Mouse (Mus musculus) urinary bladder, adult 2 months (tissue): ENCODE measurements around the gene Adcy6. TPM values are rescaled to one million over a fixed set of nuclear protein-coding genes. Genes with fewer than 3 reads are reported as not detected.

Experiments used
- DNase-seq: peaks from one replicate; pipeline ENCODE4 v3.0.0; 2022; ENCODE audit warnings: low spot score
- polyA plus RNA-seq: library from polyadenylated mRNA; depleted of rRNA; stranded (reverse); fragments of >200 nt; gene quantifications from 2 replicates; pipeline ENCODE4 v1.2.3, GENCODE M21; 2012; rRNA removed

Gene Adcy6
- 43.2 and 53.3 TPM in 2 replicates for polyA plus RNA-seq

GRCm38 (mm10) chr15:98609331-98610130 is at the start of gene Adcy6:
TSS of gene Adcy6 (minus strand) at chr15:98610076.
- peak; percentile 68 for DNase-seq

DNA sequence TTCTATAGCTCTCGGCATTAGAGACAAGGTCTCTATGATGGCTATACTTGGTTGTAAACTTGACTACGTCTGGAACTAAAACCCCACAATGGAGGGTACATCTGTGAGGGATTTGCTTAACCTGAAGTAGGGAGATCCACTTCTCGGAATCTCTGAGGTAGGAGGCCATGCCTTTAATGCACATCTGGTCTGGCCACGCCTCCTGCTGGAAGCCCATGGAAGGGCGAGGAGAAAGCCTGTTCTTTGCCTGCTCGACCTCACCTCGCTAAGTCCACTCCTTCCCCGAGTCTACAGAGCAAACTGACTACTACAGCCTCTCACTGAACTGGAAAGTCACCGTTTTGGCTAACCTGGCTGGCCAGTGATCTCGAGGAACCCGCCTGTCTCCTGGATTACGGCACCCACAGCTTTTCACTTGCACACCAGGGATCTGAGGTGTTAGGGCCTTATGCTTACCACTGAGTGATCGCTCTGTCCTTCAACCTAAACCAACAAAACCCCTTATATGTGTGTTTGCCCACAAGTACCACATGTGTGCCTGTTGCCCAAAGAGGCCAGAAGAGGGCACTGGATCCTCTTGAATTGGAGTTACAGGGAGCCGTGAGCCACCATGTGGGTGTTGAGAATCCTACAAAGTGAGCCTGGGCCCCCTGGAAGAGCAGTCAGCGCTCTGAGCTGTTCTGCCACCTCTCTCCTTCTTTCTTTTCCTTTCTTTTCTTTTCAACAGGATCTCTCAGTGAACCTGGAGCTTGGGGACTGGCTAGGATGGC is 47.3 kb upstream of the Adcy6 start:
- no peak for DNase-seq

- DNase-seq = no peak
These were observed 42.3 kb upstream of the Adcy6 start for GRCm38 (mm10) chr15:98652174-98652573.

DNA sequence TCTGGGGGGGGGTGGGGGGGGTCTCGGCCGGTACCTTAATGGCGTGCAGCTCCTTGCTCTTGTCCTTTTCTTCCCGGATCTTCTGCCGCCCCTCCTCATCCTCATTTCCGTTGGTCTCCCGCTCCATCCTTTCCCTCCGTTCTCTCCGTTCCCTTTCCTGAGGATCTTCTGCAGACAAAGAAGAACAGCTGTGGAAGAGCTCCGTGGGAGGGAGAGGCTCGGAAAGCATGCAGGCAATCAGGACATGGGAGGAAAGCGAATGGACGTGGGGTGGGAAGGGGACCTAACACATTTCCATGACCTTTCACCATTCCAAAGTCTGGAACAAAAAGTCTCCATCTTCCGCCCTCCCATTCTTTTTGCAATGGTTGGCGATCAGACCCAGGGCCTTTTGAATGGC is 41.6 kb upstream of the Adcy6 start:
- no peak for DNase-seq

DNA sequence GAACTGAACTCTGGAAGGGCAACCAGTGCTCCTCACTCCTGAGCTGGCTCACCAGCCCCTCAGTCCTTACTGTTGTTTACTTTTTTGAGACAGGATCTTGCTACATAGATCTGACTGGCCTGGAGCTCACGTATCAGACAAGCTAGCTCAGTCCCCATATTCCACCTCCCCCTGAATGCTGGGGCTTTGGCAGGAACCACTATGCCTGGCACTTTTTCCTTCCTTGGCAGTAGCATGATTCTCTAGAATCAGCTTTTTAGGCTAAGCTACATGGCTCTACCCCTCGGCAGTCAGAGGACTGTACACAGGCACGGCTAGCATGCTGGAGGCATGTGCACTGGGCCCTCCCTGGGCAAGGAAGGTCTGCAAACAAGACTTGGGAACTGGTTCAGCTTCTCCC is 38.2 kb upstream of the Adcy6 start:
- DNase-seq = no peak

DNA sequence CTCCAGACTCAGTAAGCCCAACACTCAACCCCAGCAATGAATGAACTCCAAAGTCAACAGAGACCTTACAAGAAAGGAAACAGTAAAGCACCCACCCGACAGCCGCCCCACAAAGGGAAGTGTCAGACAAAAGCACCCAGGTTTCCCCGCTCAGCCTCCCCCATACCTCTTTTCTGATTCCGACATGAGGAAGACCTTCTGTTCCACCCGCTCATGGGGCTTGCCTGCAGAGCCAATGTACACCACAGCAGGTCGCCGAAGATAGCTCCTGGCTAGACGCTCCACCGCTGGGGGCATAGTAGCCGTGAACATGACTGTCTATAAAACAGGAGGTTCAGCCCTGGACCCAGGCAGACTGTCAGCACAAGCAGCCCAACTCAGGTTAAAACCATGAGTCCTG is 37.4 kb upstream of the Adcy6 start:
- no peak for DNase-seq

- no peak for DNase-seq
These were observed 36.9 kb upstream of the Adcy6 start for GRCm38 (mm10) chr15:98646737-98647136.

DNA sequence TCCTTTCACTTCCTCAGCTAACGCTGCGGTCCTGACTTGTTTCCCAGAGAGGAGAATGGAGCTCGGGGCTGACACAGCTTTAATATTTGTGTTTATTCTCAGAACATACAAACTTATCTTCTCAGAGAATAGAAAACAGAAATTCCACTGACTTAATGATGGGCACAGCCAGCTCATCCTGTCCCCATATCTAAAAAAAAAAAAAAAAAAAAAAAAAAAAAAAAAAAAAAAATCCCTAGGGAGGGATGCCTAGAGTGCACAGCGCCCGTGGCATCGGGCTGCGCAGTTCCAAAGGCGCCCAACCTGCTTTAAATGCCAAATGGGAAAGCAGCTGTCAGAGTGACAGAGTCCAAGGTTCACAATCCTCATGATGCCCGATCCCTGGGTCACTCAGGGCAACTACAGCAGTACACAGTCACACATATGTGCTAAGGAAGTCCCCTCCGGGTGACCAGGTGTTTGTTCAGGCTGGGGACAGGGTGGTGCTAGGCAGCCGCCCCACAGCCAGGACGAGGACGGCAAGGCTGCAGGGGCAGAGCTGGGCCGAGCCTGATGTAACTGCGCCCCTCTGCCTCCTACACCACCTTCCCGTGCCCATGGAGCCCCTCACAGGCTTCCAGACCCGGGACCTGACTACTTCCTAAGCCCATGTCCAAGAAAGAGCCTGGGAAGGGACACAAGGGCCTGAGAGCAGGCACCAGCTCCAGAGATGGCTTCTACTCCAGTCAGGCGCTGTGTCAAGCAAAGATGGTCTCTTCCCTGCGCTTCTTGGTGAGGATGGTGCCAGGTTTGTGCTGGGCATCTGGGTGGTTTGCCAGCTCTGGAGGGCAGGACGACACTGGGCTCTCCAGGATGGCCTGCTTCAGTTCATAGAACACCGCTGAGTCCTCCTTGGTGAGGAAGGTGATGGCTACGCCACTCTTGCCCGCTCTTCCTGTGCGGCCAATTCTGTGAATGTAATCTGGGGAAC is 35.5 kb upstream of the Adcy6 start:
- no peak for DNase-seq

GRCm38 (mm10) chr15:98644406-98644805 is 34.5 kb upstream of the Adcy6 start:
- no peak for DNase-seq

DNA sequence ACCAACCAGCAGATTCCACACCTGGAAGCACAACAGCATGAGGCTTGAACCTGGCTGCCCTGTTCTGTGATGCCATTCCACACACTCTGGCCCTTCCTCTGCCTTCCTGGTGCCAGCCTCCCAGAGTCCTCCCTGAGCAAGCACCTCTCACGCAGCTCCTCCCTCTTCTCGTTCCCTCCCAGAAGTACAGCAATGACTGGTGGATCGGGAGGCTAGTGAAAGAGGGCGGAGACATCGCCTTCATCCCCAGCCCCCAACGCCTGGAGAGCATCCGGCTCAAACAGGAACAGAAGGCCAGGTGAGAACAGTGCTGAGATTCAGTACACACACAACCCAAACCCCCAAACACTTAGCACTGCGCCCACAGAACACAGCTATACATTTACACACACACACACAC is 30.3 kb upstream of the Adcy6 start:
- DNase-seq = no peak

DNA sequence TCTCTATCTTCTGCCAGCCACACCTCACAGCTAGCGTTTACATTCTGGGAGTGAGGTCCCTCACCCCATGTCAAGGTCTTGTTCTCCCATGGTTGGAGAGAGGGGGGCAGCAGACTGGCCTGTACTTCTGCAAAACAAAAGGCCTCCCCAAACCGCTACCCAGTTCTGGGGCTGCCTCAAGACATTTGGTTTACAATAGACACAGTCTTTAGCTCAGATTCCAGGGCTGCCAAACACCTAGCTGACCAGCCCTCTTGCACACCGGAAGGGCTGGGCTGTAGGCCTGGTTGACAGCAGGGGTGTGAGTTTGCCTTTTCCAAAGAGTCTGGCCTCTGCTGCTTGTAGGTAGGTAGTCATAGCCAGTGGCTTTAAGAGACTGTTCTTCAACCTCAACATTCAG is 27.3 kb upstream of the Adcy6 start:
- DNase-seq = no peak

GRCm38 (mm10) chr15:98636517-98636916 is 26.6 kb upstream of the Adcy6 start:
- no peak for DNase-seq

GRCm38 (mm10) chr15:98635291-98635841 is 25.5 kb upstream of the Adcy6 start:
- no peak for DNase-seq

GRCm38 (mm10) chr15:98634541-98635081 is 24.7 kb upstream of the Adcy6 start:
- DNase-seq = peak; percentile 66

DNA sequence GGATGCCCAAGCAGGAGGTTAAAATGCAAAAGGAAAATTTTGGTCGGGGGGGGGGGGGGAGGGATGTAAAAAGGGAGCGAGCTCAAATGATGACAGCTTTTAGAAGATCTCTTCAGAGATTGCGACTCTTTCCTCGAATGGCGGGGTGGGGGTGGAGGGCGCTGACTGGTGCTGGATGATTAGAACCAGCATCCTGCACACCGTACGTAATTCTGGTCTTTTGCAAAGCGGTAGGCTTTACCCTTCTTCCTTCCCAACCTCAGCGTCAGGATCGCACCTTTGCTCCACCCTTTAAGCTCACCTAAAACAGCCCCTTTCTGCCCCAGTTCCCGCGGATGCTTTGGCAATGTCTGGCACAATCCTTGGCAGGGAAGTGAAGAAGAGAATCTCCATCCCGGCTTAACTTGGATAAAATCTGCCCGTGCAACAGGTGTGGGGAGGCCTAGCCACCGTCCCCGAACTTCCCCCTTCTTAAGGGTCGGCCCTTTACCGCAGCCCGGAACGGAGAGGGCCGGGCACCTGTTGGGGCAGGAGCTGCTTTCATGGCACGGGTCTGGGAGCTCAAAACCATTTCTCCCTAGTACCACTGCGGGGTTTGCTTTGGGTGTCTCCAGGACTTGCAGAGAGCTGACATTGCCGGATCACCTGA is 24.1 kb upstream of the Adcy6 start:
- no peak for DNase-seq

- DNase-seq = no peak
These were observed 23.0 kb upstream of the Adcy6 start for GRCm38 (mm10) chr15:98632921-98633320.

GRCm38 (mm10) chr15:98632107-98632744 is 22.4 kb upstream of the Adcy6 start:
- no peak for DNase-seq

GRCm38 (mm10) chr15:98631493-98631892 is 21.6 kb upstream of the Adcy6 start:
- DNase-seq = no peak

- DNase-seq = no peak
These were observed 20.7 kb upstream of the Adcy6 start, which contains the start of gene Cacnb3 for GRCm38 (mm10) chr15:98630540-98630939. TSS of gene Cacnb3 (plus strand) at chr15:98630840.

DNA sequence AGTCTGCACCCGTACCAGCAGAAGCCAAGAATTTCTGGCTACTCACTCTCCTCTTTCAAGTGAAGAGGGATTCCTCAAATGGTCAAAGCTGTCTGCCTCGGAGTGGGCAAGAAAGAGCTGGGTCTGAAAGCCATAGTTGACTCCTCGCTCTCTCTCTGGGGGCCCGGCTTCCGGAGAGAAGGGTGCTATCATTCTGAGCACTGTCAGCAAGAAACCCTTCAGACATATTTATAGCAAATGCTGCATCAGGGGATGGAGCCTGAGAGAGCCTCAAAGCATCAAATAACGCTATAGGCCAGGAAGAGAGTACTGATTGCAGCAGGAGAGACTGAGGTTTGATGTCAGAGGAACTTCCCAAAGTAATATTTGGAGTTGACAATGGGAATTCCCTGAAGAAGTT is 19.6 kb upstream of the Adcy6 start:
- no peak for DNase-seq
